Mouse (Mus musculus) T-cell, adult 66 days (primary cell): ENCODE data around the gene Mup10. TPM values are rescaled to one million over a fixed set of nuclear protein-coding genes. Genes with fewer than 3 reads are reported as not detected.

Experiments
- total RNA-seq, 2 experiments: library from RNA; stranded (reverse); gene quantifications; 3 replicates in 1 of 2; 4 replicates in 1 of 2; pipeline ENCODE4 v1.2.4; 2023

Gene Mup10
- total RNA-seq: not detected

DNA sequence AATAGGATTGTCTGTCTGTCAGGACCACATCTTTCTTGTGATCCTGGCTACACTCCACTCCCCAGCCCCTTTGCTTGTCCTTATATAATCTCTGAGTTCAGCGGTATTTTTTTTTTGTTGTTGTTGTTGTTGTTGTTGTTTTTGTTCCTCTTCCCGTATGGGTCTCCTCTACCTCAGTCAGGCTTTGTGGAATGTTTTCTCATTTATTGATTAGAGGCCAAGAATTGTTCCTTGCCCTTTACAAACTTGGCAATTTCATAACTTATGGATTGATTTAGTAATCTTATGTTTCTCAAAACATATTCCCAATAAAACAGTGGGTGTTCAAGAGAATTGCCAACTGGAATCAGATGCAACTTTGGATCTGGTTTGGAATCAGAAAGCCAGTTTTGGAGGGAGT lies at the start of gene Mup10:
TSS of gene Mup10 (minus strand) at position 101 of the 400 bp plus-strand sequence.

Other genes with a start within 250 kb of the Mup10 start
- gene Mup9, start 160.2 kb downstream of the Mup10 start, total RNA-seq: not detected
- not detected for gene Mup1, start 80.2 kb downstream of the Mup10 start, total RNA-seq
- not detected for gene Mup11, start 80.2 kb upstream of the Mup10 start, total RNA-seq
- gene Mup12, start 159.1 kb upstream of the Mup10 start, total RNA-seq: not detected
- not detected for gene Mup22, start 239.3 kb upstream of the Mup10 start, total RNA-seq